Mouse (Mus musculus) large intestine, adult 2 months (tissue): ENCODE measurements around the gene Xpo4. TPM values are rescaled to one million over a fixed set of nuclear protein-coding genes. Genes with fewer than 3 reads are reported as not detected.
"Not testable (repeated sequence)": the region's sequence is repeated elsewhere in the genome, so short reads cannot be mapped to it uniquely, and the experiment has no call there.

Experiments
- DNase-seq: peaks from one replicate; pipeline ENCODE4 v3.0.0-alpha.2; 2012; ENCODE audit warnings: low read depth, low spot score
- WGBS: fragments of 180-500 bp; shearing (Covaris S2); methylation state at CpG from one replicate; pipeline ENCODE4 v1.1.7; 2018; 5-methylcytosine and 5-hydroxymethylcytosine counted together
- polyA plus RNA-seq: library from polyadenylated mRNA; depleted of rRNA; stranded (reverse); fragments of >200 nt; gene quantifications from 2 replicates; pipeline ENCODE4 v1.2.3, GENCODE M21; 2012; rRNA removed

Xpo4 gene
- polyA plus RNA-seq: 2.1 and 3.2 TPM in 2 replicates

DNA sequence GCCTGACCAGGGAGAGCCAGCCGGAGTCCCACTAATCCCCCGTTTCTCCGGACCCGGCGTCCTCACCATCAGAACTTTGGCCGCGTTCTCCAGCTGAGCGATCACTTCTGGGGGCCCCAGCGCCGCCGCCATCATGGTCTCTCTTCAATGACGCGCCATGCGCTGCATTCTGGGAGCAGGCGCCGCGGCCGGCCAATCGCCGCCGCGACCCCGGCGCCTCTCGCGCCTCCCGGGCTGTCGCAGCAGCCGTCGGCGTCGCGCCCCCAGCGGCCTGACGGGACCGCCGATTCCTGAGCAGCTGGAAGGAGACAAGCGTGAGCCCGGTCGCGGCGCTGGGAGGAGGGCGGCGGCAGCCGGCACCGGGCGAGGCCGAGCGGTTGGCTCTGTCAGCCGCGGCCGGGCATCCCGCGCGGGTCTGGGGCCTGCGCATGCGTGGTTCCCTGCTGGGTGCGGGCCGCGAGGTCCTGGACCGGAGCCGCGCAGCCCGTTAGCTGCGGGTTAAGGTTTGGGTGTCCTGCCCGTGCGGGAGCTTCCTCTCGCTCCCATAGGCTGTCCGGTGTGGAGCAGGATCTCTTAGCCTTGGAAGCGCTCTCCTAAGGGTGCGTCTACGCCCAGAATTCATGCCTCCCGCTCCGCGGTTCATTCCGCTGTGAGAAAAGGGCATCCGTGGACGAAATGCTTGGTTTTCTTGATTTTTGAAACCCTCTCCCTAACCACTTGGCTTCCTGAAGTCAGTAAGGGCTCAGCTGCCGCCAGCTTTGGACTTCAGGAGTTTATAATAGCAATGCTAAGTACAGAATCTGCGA is at the start of gene Xpo4:
Gene Xpo4 (minus strand): TSS at position 609 of the 806 bp plus-strand sequence.
- WGBS: under 1% methylated on average over 80 of the region's 80 CpGs
- peak; percentile 44 for DNase-seq

DNA sequence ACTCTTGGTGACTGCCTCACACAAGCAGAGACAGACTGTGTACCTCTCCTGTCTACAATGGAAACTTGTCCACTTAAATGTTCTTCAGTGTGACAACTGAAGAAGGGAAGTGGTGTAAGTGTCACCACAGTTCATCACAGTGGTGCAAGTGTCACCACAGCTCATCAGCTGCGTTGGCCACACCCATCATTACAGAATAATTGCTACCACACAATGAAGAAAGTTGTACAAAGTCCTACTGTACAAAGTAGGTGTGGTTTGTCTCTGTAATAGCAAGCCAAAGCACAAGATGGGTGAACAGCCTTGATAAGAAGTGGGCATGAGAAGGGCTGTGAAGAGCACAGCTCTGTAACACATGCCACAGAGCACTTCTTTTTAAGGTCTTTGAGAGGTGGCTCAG is 47.7 kb upstream of the Xpo4 start:
- 28% methylated on average over 1 of the region's 1 CpGs for WGBS
- DNase-seq: peak; percentile 36

- WGBS: 78% methylated on average over 6 of the region's 6 CpGs
- DNase-seq: no peak
These were observed 45.8 kb upstream of the Xpo4 start for GRCm38 (mm10) chr14:57711059-57711458.

DNA sequence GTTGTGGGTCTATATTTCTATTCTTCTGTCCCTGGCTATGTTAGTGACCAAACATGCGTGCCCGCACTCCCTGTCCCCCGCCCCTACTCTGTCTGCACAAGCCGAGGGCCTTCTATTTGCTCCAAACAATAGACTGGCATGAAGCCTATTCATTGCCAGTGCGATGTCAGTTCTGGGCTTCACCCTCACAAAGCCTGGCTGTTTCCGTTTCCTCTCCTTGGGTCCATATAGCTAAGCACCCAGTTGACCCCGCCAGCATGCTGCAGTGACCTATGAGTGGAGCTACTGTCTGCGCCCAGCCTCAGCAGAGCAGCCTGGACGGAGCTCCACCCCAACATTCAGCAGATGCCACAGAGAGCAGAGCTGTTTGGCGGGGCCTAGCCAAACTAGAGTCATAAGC is 43.9 kb upstream of the Xpo4 start:
- DNase-seq: no peak
- WGBS: 46% methylated on average over 10 of the region's 10 CpGs

DNA sequence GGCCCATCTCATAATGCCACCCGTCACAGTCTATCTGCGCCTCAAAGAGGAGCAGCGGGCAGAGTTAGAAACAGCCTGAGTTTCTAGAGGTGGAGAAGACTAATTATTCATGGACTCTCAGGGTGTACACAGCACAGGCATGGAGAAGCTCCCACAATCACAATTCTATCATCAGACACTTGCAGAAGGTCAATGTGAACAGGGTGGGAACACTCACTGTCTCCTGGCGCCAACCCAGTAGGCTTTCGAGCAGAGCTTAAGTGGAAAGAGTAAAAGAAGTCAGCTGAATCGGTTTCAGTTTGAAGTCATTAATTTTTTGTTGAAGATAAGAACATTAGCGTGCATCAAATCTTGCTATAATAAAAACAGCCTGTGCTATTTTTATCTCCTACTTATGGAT is 43.4 kb upstream of the Xpo4 start:
- WGBS: 66% methylated on average over 7 of the region's 7 CpGs
- no peak for DNase-seq

GRCm38 (mm10) chr14:57707100-57707893 is 42.1 kb upstream of the Xpo4 start:
- no peak for DNase-seq
- 36% methylated on average over 18 of the region's 18 CpGs for WGBS

DNA sequence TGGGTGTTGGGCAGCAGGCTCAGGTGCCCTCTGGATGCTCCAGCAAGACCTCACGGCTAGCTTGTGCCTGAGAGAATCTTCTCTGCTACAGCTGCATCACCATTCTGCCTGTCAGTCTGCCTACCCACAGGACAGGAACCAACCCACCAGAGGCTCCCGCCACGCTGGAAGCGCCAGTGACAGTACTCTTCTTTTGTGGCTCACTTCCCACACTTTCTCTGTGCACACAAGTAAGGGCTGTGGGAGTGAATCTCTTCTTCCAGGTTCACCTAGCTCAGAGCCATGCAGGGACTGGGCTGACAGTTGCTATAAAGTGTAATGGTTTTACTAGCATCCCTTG is 41.5 kb upstream of the Xpo4 start:
- no peak for DNase-seq
- WGBS: 71% methylated on average over 4 of the region's 4 CpGs

DNA sequence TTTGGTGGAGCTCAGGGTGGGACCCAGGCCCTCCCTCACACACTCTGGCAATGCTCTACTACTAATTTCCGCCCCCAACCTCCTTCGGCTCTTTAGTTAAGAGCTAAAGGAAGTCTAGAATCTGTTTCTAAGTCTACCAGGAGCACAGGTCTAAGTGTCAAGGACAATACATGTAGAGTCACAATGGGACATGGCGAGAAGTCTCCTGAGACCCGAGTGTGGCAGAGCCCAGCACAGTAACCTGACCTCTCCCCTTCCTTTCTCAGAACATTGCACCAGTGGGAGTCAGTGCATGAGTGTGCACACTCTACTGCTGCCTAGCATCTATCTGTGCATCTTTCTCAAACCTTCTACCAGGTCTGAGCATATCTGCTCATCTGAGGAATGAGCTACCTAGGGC is 40.5 kb upstream of the Xpo4 start:
- WGBS: 84% methylated on average over 4 of the region's 4 CpGs
- no peak for DNase-seq

DNA sequence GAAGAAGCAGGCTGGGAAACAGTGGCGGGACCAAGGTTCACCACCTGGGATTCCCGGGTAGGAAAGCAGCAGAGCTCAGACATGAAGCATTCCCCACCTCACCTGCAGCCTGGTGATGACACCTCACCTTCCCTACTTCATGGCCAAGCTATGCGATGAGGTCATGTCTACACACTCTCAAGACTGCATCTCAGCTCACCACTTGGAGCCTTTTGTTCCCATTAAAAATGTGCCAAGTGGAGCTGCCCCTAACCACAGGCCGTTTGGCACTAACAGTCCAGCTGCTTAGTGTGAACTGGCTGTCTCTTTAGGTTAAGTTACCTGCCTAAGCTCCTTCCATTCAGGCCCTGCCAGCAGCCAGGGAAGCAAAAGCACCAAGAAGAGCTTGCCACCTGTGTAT is 39.8 kb upstream of the Xpo4 start:
- 79% methylated on average over 4 of the region's 4 CpGs for WGBS
- DNase-seq: no peak

DNA sequence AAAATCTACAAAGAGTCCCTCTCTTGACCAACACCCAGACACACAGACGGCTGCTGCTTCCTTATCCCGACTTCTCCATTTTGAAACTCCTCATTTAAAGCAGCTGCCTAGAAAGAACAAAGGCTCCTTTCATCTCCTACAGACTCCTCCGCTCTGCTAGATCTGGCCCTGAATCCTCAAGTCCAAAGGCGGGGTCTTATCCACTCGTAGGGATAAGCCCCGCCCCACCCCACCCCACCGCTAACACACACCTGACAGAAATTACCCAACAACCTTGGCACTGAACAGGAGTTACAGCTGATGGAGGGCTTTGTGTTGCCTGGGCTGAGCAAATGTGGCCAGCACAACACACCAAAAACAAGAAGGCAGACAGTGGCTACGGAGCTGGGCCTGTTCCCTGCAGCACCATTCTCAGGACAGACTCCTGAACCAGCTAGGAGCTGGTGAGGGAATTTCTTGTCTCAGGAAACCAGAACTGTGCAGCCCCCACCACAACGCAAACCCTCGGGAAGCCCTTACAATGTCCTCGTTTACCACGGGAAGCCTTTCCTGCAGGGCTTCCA is 36.8 kb upstream of the Xpo4 start:
- WGBS: 37% methylated on average over 12 of the region's 12 CpGs
- no peak for DNase-seq

GRCm38 (mm10) chr14:57699461-57699970 is 34.3 kb upstream of the Xpo4 start:
- no peak for DNase-seq
- WGBS: 96% methylated on average over 33 of the region's 33 CpGs

DNA sequence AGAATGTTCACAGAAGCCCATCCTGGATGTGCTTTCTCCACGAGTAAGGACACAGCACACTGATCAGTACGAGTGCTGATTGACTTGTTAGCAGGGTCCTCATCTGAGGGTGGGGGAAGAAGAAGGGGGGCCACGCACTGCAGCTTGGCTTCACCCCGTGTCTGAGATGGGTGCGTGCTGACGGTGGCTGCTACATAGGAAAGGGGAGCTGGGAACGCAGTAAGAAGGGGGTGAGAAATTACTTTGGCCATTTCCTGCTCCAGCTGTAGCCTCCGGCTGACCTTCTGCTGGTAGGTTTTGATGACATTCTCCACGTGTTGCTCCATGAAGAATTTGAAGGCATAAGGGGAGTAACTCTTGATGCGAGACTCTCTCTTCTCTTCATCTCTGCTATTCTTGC is 33.8 kb upstream of the Xpo4 start:
- WGBS: 86% methylated on average over 10 of the region's 10 CpGs
- no peak for DNase-seq

DNA sequence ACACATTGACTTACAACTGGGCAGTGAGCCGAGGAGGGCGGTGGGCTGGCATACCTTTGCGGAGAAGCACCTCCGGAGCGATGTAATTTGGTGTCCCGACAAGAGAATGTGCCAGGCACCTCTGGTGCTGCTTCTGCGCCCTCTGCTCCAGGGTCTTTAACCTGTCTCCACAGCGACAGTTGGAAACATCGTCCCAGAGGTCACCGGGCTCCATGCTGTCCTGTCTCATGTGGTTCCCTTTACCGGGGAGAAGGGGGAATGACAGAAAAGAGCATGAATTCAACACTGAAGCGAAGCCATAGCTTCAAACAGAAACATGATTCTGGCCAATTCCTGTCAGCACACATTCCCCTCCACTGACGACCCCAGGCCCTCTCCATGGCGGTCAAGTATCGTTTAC is 30.8 kb upstream of the Xpo4 start:
- 96% methylated on average over 15 of the region's 15 CpGs for WGBS
- DNase-seq: no peak

GRCm38 (mm10) chr14:57695550-57695949 is 30.3 kb upstream of the Xpo4 start:
- 91% methylated on average over 8 of the region's 8 CpGs for WGBS
- no peak for DNase-seq

DNA sequence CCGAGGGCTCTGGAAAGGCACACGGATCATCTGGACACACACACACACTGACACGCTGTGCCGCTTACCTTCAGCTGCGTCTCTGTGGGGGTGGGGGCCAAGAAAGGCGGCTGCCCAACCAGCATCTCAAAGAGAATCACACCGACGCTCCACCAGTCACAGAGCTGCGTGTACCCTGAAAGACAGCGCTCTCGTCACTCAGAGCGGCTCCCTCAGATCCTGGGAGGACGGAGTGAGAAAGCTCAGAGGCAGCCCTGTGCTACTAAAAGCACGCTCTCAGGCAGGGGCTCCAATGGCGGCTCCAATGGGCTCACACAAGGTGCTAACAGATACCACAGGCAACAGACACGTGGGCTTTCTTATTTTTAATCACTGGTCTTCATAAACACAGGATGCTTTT is 29.0 kb upstream of the Xpo4 start:
- WGBS: 50% methylated on average over 16 of the region's 16 CpGs
- DNase-seq: no peak

GRCm38 (mm10) chr14:57692517-57693130 is 27.4 kb upstream of the Xpo4 start:
- no peak for DNase-seq
- whole genome bisulfite sequencing: 92% methylated on average over 17 of the region's 17 CpGs

DNA sequence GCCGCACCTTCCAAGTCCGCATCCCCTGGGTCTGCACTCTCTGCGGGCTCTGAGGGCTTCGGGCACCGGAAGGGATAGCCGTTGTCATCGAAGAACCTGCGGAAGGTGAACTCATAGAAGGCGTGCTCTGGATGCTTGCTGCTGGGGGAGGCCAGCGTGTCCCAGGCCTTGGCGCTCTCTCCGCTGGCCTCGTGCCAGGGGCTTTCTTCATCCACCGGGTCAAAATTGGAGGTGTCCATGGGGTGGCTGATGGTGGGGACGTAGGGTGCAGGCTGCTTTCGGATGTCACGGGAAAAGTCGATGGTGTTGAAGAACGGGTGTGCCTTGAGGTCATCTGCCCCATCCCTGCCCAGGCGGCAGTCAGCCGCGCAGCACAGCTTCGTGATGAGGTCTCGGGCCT is 26.1 kb upstream of the Xpo4 start:
- WGBS: 94% methylated on average over 24 of the region's 24 CpGs

GRCm38 (mm10) chr14:57690681-57691080 is 25.5 kb upstream of the Xpo4 start:
- WGBS: 94% methylated on average over 8 of the region's 8 CpGs
- DNase-seq: no peak

More for the DNA sequence above, 26.1 kb upstream of the Xpo4 start:
- DNase-seq: no peak

DNA sequence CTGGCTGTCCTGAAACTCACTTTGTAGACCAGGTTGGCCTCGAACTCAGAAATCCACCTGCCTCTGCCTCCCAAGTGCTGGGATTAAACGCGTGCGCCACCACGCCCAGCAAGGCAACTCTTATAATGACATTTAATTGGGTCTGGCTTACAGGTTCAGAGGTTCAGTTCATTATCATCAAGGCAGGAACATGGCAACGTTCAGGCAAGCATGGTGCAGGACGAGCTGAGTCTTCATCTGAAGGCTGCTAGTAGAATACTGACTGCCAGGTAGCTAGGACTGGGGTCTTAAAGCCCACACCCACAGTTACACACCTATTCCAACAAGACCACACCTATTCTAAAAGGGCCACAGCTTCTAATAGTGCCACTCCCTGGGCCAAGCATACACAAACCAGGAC is 22.8 kb upstream of the Xpo4 start:
- WGBS: 88% methylated on average over 7 of the region's 7 CpGs
- not testable (repeated sequence) for DNase-seq

- 90% methylated on average over 5 of the region's 5 CpGs for WGBS
These were observed 22.2 kb upstream of the Xpo4 start for GRCm38 (mm10) chr14:57687441-57687840.

More at GRCm38 (mm10) chr14:57687441-57687840, 22.2 kb upstream of the Xpo4 start:
- DNase-seq: no peak
